In the genomic region with DNA sequence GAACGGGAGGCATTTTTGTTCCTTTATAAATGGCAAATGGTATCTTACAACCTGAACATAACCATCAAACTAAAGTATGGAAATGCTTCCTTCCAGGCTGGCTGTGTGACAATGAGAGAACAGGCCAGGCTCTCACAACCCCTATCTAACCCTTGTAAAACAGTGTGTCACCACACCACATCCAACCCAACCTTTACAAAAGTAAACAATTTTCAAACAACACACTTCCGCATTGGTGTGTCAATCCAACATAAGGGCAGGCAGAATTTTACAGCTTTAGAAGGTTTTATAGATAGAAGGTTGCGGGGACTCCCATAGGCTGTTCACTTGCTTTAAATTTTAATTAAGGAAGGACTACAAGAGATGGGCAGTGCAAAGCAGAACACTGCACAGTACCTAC, we compare ENCODE assay signal across 23 mouse cellular contexts.
"Had no signal": no experiment of that assay in that cellular context is flagged by ENCODE, and none has a peak within 500 bp of the region (broad histone marks: within the 10 kb centered on the region; RNA-seq: fewer than 3 reads in every experiment).

No protein-coding gene starts in this region.

- H3K27ac ChIP-seq: liver, embryonic 15.5 days; lung, embryonic 15.5 days; macrophage; midbrain, embryonic 13.5 days; neural tube, embryonic 13.5 days; neural tube, embryonic 15.5 days had no signal

- H3K9me3 ChIP-seq: liver, embryonic 15.5 days; lung, embryonic 15.5 days; midbrain, embryonic 13.5 days; neural tube, embryonic 15.5 days had no signal

- H3K4me2 ChIP-seq: liver, embryonic 15.5 days; lung, embryonic 15.5 days; midbrain, embryonic 11.5 days; midbrain, embryonic 13.5 days; neural tube, embryonic 13.5 days; neural tube, embryonic 15.5 days had no signal

- H3K9ac ChIP-seq: liver, embryonic 15.5 days; liver, postnatal 0 days; lung, embryonic 15.5 days; midbrain, embryonic 13.5 days; neural tube, embryonic 13.5 days; neural tube, embryonic 15.5 days had no signal

- DNase-seq: liver, postnatal 0 days; lung, adult 2 months; lung, postnatal 14 days; lung, postnatal 36 days; retina, postnatal 1 day; right cerebral cortex, adult 18-20 months; right cerebral cortex, postnatal 25 days; right cerebral cortex, postnatal 4 days; spleen, adult 18-20 months; thymus, adult 2 months; thymus, postnatal 14 days; thymus, postnatal 36 days had no signal

- H3K4me3 ChIP-seq: liver, embryonic 15.5 days; lung, embryonic 15.5 days; megakaryocyte, embryonic 14.5 days; midbrain, embryonic 13.5 days; myocyte; neural tube, embryonic 13.5 days; neural tube, embryonic 15.5 days had no signal

- ATAC-seq: liver, postnatal 0 days; lung, postnatal 0 days; midbrain, embryonic 13.5 days; midbrain, embryonic 16.5 days had no signal

- H3K27me3 ChIP-seq: liver, embryonic 15.5 days; lung, embryonic 15.5 days; megakaryocyte, embryonic 14.5 days; midbrain, embryonic 13.5 days; neural tube, embryonic 13.5 days; neural tube, embryonic 15.5 days had no signal

- H3K4me1 ChIP-seq: liver, embryonic 15.5 days; lung, embryonic 15.5 days; megakaryocyte, embryonic 14.5 days; midbrain, embryonic 13.5 days; neural tube, embryonic 13.5 days; neural tube, embryonic 15.5 days had no signal

- H3K36me3 ChIP-seq: liver, embryonic 15.5 days; midbrain, embryonic 13.5 days; neural tube, embryonic 13.5 days; neural tube, embryonic 15.5 days had no signal
